Mouse (Mus musculus): ENCODE measurements around the gene Tsacc. TPM values are rescaled to one million over a fixed set of nuclear protein-coding genes. Genes with fewer than 3 reads are reported as not detected.
A peak's percentile ranks its signal among the peaks of the same experiment; 100 is the strongest.

Tsacc gene
- total RNA-seq, 2 experiments from 2014 or later, result 0.95 to 6.6 TPM

GRCm38 (mm10) chr3:88241045-88241786 lies 55.6 kb downstream of the Tsacc start:
- ATAC-seq (ENCODE audit: poor library complexity, severe bottlenecking), result no peak

GRCm38 (mm10) chr3:88239446-88239845 lies 57.4 kb downstream of the Tsacc start:
- ATAC-seq (ENCODE audit: poor library complexity, severe bottlenecking), result no peak

GRCm38 (mm10) chr3:88238866-88239391 lies 57.9 kb downstream of the Tsacc start:
- ATAC-seq (ENCODE audit: poor library complexity, severe bottlenecking), result no peak

- peak; percentile 76 for ATAC-seq (ENCODE audit: poor library complexity, severe bottlenecking)
These were observed 59.1 kb downstream of the Tsacc start for GRCm38 (mm10) chr3:88237556-88238194.

GRCm38 (mm10) chr3:88237161-88237555 lies 59.6 kb downstream of the Tsacc start:
- no peak for ATAC-seq (ENCODE audit: poor library complexity, severe bottlenecking)

- ATAC-seq (ENCODE audit: poor library complexity, severe bottlenecking), result no peak
These were observed 61.2 kb downstream of the Tsacc start for GRCm38 (mm10) chr3:88235616-88236015.

GRCm38 (mm10) chr3:88235216-88235615 lies 61.6 kb downstream of the Tsacc start:
- no peak for ATAC-seq (ENCODE audit: poor library complexity, severe bottlenecking)

GRCm38 (mm10) chr3:88234041-88234440 lies 62.8 kb downstream of the Tsacc start:
- ATAC-seq (ENCODE audit: poor library complexity, severe bottlenecking), result no peak

- no peak for ATAC-seq (ENCODE audit: poor library complexity, severe bottlenecking)
These were observed 63.7 kb downstream of the Tsacc start for GRCm38 (mm10) chr3:88232851-88233649.

Other genes starting within 250 kb of the Tsacc start
- 48.2 and 56.4 TPM in 2 replicates for gene Naxe, start 238.5 kb downstream of the Tsacc start, total RNA-seq (2015)
- gene Naxe, start 238.5 kb downstream of the Tsacc start, total RNA-seq (2017), result 17.8 and 29.3 TPM in 2 replicates
- gene Ttc24, start 218.7 kb downstream of the Tsacc start, total RNA-seq (2015), result not detected in 2 replicates
- gene Ttc24, start 218.7 kb downstream of the Tsacc start, total RNA-seq (2017), result not detected in 2 replicates
- 13.5 and 16.3 TPM in 2 replicates for gene Iqgap3, start 215.0 kb downstream of the Tsacc start, total RNA-seq (2015)
- 26.3 and 27.8 TPM in 2 replicates for gene Iqgap3, start 215.0 kb downstream of the Tsacc start, total RNA-seq (2017)
- gene Mef2d, start 154.6 kb downstream of the Tsacc start, total RNA-seq (2015), result 73.3 and 77.4 TPM in 2 replicates
- gene Mef2d, start 154.6 kb downstream of the Tsacc start, total RNA-seq (2017), result 29.2 and 42.0 TPM in 2 replicates
- gene Rhbg, start 42.3 kb downstream of the Tsacc start, total RNA-seq (2015), result not detected in 2 replicates
- gene Rhbg, start 42.3 kb downstream of the Tsacc start, total RNA-seq (2017), result not detected in 2 replicates
- not detected in 2 replicates for gene Gm38392, start 9.8 kb downstream of the Tsacc start, total RNA-seq (2015)
- gene Gm38392, start 9.8 kb downstream of the Tsacc start, total RNA-seq (2017), result not detected in 2 replicates
- 153 and 179 TPM in 2 replicates for gene Cct3, start 117 bp upstream of the Tsacc start, total RNA-seq (2015)
- gene Cct3, start 117 bp upstream of the Tsacc start, total RNA-seq (2017), result 90.2 and 91.2 TPM in 2 replicates
- 146 and 170 TPM in 2 replicates for gene Glmp, start 28.0 kb upstream of the Tsacc start, total RNA-seq (2015)
- gene Glmp, start 28.0 kb upstream of the Tsacc start, total RNA-seq (2017), result 40.6 and 45.1 TPM in 2 replicates
- 2.6 TPM in 1 of 2 replicates, not detected in the other for gene Tmem79, start 39.1 kb upstream of the Tsacc start, total RNA-seq (2015)
- 1.2 TPM in 1 of 2 replicates, not detected in the other for gene Tmem79, start 39.1 kb upstream of the Tsacc start, total RNA-seq (2017)
- gene Smg5, start 39.3 kb upstream of the Tsacc start, total RNA-seq (2015), result 20.6 and 21.1 TPM in 2 replicates
- 34.5 and 48.0 TPM in 2 replicates for gene Smg5, start 39.3 kb upstream of the Tsacc start, total RNA-seq (2017)
- gene Paqr6, start 67.6 kb upstream of the Tsacc start, total RNA-seq (2015), result not detected in 2 replicates
- gene Paqr6, start 67.6 kb upstream of the Tsacc start, total RNA-seq (2017), result not detected in 2 replicates
- not detected in 2 replicates for gene Bglap3, start 75.7 kb upstream of the Tsacc start, total RNA-seq (2015)
- not detected in 2 replicates for gene Bglap3, start 75.7 kb upstream of the Tsacc start, total RNA-seq (2017)
- gene Bglap2, start 81.7 kb upstream of the Tsacc start, total RNA-seq (2015), result 0.84 TPM in 1 of 2 replicates, not detected in the other
- 0.66 TPM in 1 of 2 replicates, not detected in the other for gene Bglap2, start 81.7 kb upstream of the Tsacc start, total RNA-seq (2017)
- 0.93 and 1.5 TPM in 2 replicates for gene Bglap, start 87.5 kb upstream of the Tsacc start, total RNA-seq (2015)
- 5.0 and 6.3 TPM in 2 replicates for gene Bglap, start 87.5 kb upstream of the Tsacc start, total RNA-seq (2017)
- 115 and 131 TPM in 2 replicates for gene Pmf1, start 113.3 kb upstream of the Tsacc start, total RNA-seq (2015)
- 78.5 and 81.9 TPM in 2 replicates for gene Pmf1, start 113.3 kb upstream of the Tsacc start, total RNA-seq (2017)
- gene Slc25a44, start 128.1 kb upstream of the Tsacc start, total RNA-seq (2015), result 11.4 and 11.6 TPM in 2 replicates
- gene Slc25a44, start 128.1 kb upstream of the Tsacc start, total RNA-seq (2017), result 17.4 and 18.7 TPM in 2 replicates
- 171 and 181 TPM in 2 replicates for gene Sema4a, start 164.2 kb upstream of the Tsacc start, total RNA-seq (2015)
- gene Sema4a, start 164.2 kb upstream of the Tsacc start, total RNA-seq (2017), result 164 and 167 TPM in 2 replicates
- gene Lmna, start 213.0 kb upstream of the Tsacc start, total RNA-seq (2015), result 1.5 and 1.9 TPM in 2 replicates
- gene Lmna, start 213.0 kb upstream of the Tsacc start, total RNA-seq (2017), result 2.5 and 4.5 TPM in 2 replicates
- 0.04 and 0.05 TPM in 2 replicates for gene Mex3a, start 235.4 kb upstream of the Tsacc start, total RNA-seq (2015)
- gene Mex3a, start 235.4 kb upstream of the Tsacc start, total RNA-seq (2017), result 0.04 and 0.18 TPM in 2 replicates